Mouse (Mus musculus) limb, embryonic 12.5 days (tissue): Measurements from ENCODE around the gene Cfap36. TPM values are rescaled to one million over a fixed set of nuclear protein-coding genes. Genes with fewer than 3 reads are reported as not detected.
A peak's percentile ranks its signal among the peaks of the same experiment; 100 is the strongest.

Experiments
- ATAC-seq: fragments of 200-750 bp; cut with Nextera tagmentation; 2 replicates; pipeline ENCODE4 v1.8.0; 2017; ENCODE audit warnings: low read depth, moderate TSS enrichment; ENCODE audit not compliant: insufficient number of reproducible peaks, insufficient read depth, low FRiP score, low TSS enrichment
- H3K27ac ChIP-seq: fragments of 300-500 bp; sonication (generic); 2 replicates; pipeline ENCODE4 v1.5.1; 2016; ENCODE audit warnings: mild to moderate bottlenecking, moderate library complexity
- H3K27me3 ChIP-seq: fragments of 300-500 bp; sonication (generic); 2 replicates; pipeline ENCODE4 v1.6.1; 2016; ENCODE audit warnings: mild to moderate bottlenecking, moderate library complexity
- H3K36me3 ChIP-seq: fragments of 300-500 bp; sonication (generic); 2 replicates; pipeline ENCODE4 v1.6.1; 2016; ENCODE audit warnings: mild to moderate bottlenecking, moderate library complexity
- H3K4me1 ChIP-seq: fragments of 300-500 bp; sonication (generic); replicated peaks from 2 replicates; pipeline ENCODE4 v1.6.1; 2016
- H3K4me2 ChIP-seq: fragments of 300-500 bp; sonication (generic); 2 replicates; pipeline ENCODE4 v1.6.1; 2016; ENCODE audit warnings: mild to moderate bottlenecking, moderate library complexity
- H3K4me3 ChIP-seq: fragments of 300-500 bp; sonication (generic); replicated peaks from 2 replicates; pipeline ENCODE4 v1.5.1; 2016; ENCODE audit warnings: mild to moderate bottlenecking
- H3K9ac ChIP-seq: fragments of 300-500 bp; sonication (generic); replicated peaks from 2 replicates; pipeline ENCODE4 v1.6.1; 2016; ENCODE audit warnings: mild to moderate bottlenecking, moderate library complexity
- H3K9me3 ChIP-seq: fragments of 300-500 bp; sonication (generic); 2 replicates; pipeline ENCODE4 v1.6.1; 2016; ENCODE audit warnings: mild to moderate bottlenecking, moderate library complexity
- WGBS: fragments of 180-500 bp; shearing (Covaris S2); methylation state at CpG from one replicate; pipeline ENCODE4 v1.1.7; 2016; 5-methylcytosine and 5-hydroxymethylcytosine counted together
- polyA plus RNA-seq: library from polyadenylated mRNA; unstranded; fragments of >200 nt; fragmentation: Nextera tagmentation; extraction: Ambion mirVana; gene quantifications from 2 replicates; pipeline ENCODE4 v1.2.1, GENCODE M21; 2016

Cfap36 gene
- polyA plus RNA-seq, 1 experiment from 2014 or later: 63.2 TPM

- Histone ChIP-seq H3K27ac (no peak overlapping the region), H3K36me3 (peaks cover 50% of the 10 kb centered on the region), H3K4me3 (no peak overlapping the region), H3K4me1 (no peaks in the 10 kb centered on the region), H3K9me3 (no peaks in the 10 kb centered on the region), H3K4me2 (no peak overlapping the region), H3K27me3 (no peaks in the 10 kb centered on the region), H3K9ac (no peak overlapping the region)
- ATAC-seq: no peak
- WGBS: 96% methylated on average over 5 of the region's 5 CpGs
Observed at GRCm38 (mm10) chr11:29181751-29182150, 65.5 kb downstream of the Cfap36 start.

GRCm38 (mm10) chr11:29180657-29181056, 66.6 kb downstream of the Cfap36 start:
- Histone ChIP-seq H3K4me1 (no peaks in the 10 kb centered on the region), H3K4me2 (no peak overlapping the region), H3K9ac (no peak overlapping the region), H3K27me3 (no peaks in the 10 kb centered on the region), H3K4me3 (no peak overlapping the region), H3K27ac (no peak overlapping the region), H3K9me3 (no peaks in the 10 kb centered on the region), H3K36me3 (peaks cover 39% of the 10 kb centered on the region)
- no peak for ATAC-seq
- 93% methylated on average over 3 of the region's 3 CpGs for WGBS

- Histone ChIP-seq H3K36me3 (peaks cover 26% of the 10 kb centered on the region), H3K27ac (no peak overlapping the region), H3K4me1 (no peaks in the 10 kb centered on the region), H3K9me3 (no peaks in the 10 kb centered on the region), H3K27me3 (no peaks in the 10 kb centered on the region), H3K4me2 (no peak overlapping the region), H3K9ac (no peak overlapping the region), H3K4me3 (no peak overlapping the region)
- ATAC-seq: no peak
- 94% methylated on average over 1 of the region's 1 CpGs for WGBS
Observed at GRCm38 (mm10) chr11:29179319-29179718, 67.9 kb downstream of the Cfap36 start.

- no peak; the same call in none of the 2 replicates for ATAC-seq
- H3K27me3 ChIP-seq: no peaks in the 10 kb centered on the region
- peak overlapping the region; percentile 97 for H3K27ac ChIP-seq
- H3K36me3 ChIP-seq: peaks cover 5% of the 10 kb centered on the region; the same call in 1 of the 2 replicates
- peaks cover 8% of the 10 kb centered on the region for H3K4me1 ChIP-seq
- H3K4me2 ChIP-seq: peak overlapping the region; percentile 73
- no peaks in the 10 kb centered on the region for H3K9me3 ChIP-seq
- WGBS: 9% methylated on average over 13 of the region's 13 CpGs
- peak overlapping the region; percentile 97 for H3K9ac ChIP-seq
- H3K4me3 ChIP-seq: peak overlapping the region; percentile 85
Observed at GRCm38 (mm10) chr11:29173706-29174436, 73.3 kb downstream of the Cfap36 start.

- H3K27me3 ChIP-seq: no peaks in the 10 kb centered on the region
- H3K9me3 ChIP-seq: no peaks in the 10 kb centered on the region
- peak overlapping the region; percentile 85 for H3K4me3 ChIP-seq
- peak overlapping the region; percentile 73 for H3K4me2 ChIP-seq
- under 1% methylated on average over 38 of the region's 38 CpGs for WGBS
- H3K36me3 ChIP-seq: no peaks in the 10 kb centered on the region
- H3K9ac ChIP-seq: peak overlapping the region; percentile 97
- peak overlapping the region; percentile 97 for H3K27ac ChIP-seq
- H3K4me1 ChIP-seq: peaks cover 8% of the 10 kb centered on the region
- peak; percentile 64 for ATAC-seq
Observed at GRCm38 (mm10) chr11:29173125-29173631, 74.0 kb downstream of the Cfap36 start.

GRCm38 (mm10) chr11:29172563-29173124, 74.6 kb downstream of the Cfap36 start, which contains the start of gene Ppp4r3b:
Gene Ppp4r3b (plus strand): TSS chr11:29172890.
- WGBS: under 1% methylated on average over 50 of the region's 50 CpGs
- Histone ChIP-seq H3K27me3 (no peaks in the 10 kb centered on the region), H3K36me3 (no peaks in the 10 kb centered on the region), H3K9ac (peak within 1 kb of the TSS; percentile 97), H3K27ac (peak within 1 kb of the TSS; percentile 97), H3K4me1 (peaks cover 8% of the 10 kb centered on the region), H3K4me2 (peak within 1 kb of the TSS; percentile 84), H3K9me3 (no peaks in the 10 kb centered on the region), H3K4me3 (peak within 1 kb of the TSS; percentile 85)
- ATAC-seq: peak; percentile 98

GRCm38 (mm10) chr11:29171959-29172391, 75.2 kb downstream of the Cfap36 start:
- H3K9me3 ChIP-seq: no peaks in the 10 kb centered on the region

More at GRCm38 (mm10) chr11:29171959-29172391, 75.2 kb downstream of the Cfap36 start:
- Histone ChIP-seq H3K4me1 (peaks cover 8% of the 10 kb centered on the region), H3K4me3 (peak overlapping the region; percentile 85), H3K27me3 (no peaks in the 10 kb centered on the region), H3K36me3 (no peaks in the 10 kb centered on the region), H3K9ac (peak overlapping the region; percentile 61), H3K4me2 (peak overlapping the region; percentile 84), H3K27ac (peak overlapping the region; percentile 82)
- under 1% methylated on average over 34 of the region's 34 CpGs for WGBS
- peak; percentile 30 for ATAC-seq

Other genes with a start within 250 kb of the Cfap36 start
- gene Pnpt1, start 116.7 kb downstream of the Cfap36 start, polyA plus RNA-seq: 43.1 and 46.0 TPM in 2 replicates
- gene Ppp4r3b, start 74.5 kb downstream of the Cfap36 start, polyA plus RNA-seq: 102 and 110 TPM in 2 replicates
- 61.5 and 72.2 TPM in 2 replicates for gene Ccdc88a, start 126.2 kb upstream of the Cfap36 start, polyA plus RNA-seq